Mouse (Mus musculus) macrophage (primary cell): ENCODE measurements around the gene Nrap. TPM values are rescaled to one million over a fixed set of nuclear protein-coding genes. Genes with fewer than 3 reads are reported as not detected.

Experiments
- H3K27ac ChIP-seq: fragments of 350-480 bp; formaldehyde crosslinking; 2 replicates; pipeline ENCODE4 v1.9.0; 2021
- H3K36me3 ChIP-seq: fragments of 350-480 bp; formaldehyde crosslinking; 2 replicates; pipeline ENCODE4 v1.9.0; 2021; ENCODE audit errors: inconsistent target
- H3K4me3 ChIP-seq: fragments of 350-480 bp; formaldehyde crosslinking; 2 replicates; pipeline ENCODE4 v1.9.0; 2021; ENCODE audit errors: inconsistent target
- H3K79me2 ChIP-seq: fragments of 350-480 bp; formaldehyde crosslinking; 2 replicates; pipeline ENCODE4 v1.9.0; 2021; ENCODE audit errors: inconsistent target
- WGBS: methylation state at CpG from one replicate; pipeline ENCODE4 v1.1.7; 2026; ENCODE audit warnings: inconsistent platforms; ENCODE audit not compliant: missing documents; 5-methylcytosine and 5-hydroxymethylcytosine counted together
- polyA plus RNA-seq: library from polyadenylated mRNA; stranded (reverse); fragments of 250-400 nt; gene quantifications from 3 replicates; pipeline ENCODE4 v1.2.4, GENCODE M21; 2018; ENCODE audit warnings: inconsistent platforms

The Nrap gene
- polyA plus RNA-seq, 1 experiment from 2014 or later = 0.87 TPM

- H3K79me2 ChIP-seq = no peaks in the 10 kb centered on the region
- no peaks in the 10 kb centered on the region for H3K36me3 ChIP-seq
- no peak overlapping the region for H3K4me3 ChIP-seq
- no peak overlapping the region for H3K27ac ChIP-seq
- 89% methylated on average over 21 of the region's 21 CpGs for WGBS
Observed at GRCm38 (mm10) chr19:56326243-56326855, 63.5 kb downstream of the Nrap start.

- Histone ChIP-seq H3K4me3 (no peak overlapping the region), H3K27ac (no peak overlapping the region), H3K36me3 (no peaks in the 10 kb centered on the region), H3K79me2 (no peaks in the 10 kb centered on the region)
- 88% methylated on average over 10 of the region's 10 CpGs for WGBS
Observed at GRCm38 (mm10) chr19:56325676-56326075, 64.2 kb downstream of the Nrap start.

GRCm38 (mm10) chr19:56321303-56321920 lies 68.4 kb downstream of the Nrap start:
- Histone ChIP-seq H3K4me3 (no peak overlapping the region), H3K79me2 (no peaks in the 10 kb centered on the region), H3K36me3 (no peaks in the 10 kb centered on the region), H3K27ac (no peak overlapping the region)
- 90% methylated on average over 8 of the region's 12 CpGs for WGBS

DNA sequence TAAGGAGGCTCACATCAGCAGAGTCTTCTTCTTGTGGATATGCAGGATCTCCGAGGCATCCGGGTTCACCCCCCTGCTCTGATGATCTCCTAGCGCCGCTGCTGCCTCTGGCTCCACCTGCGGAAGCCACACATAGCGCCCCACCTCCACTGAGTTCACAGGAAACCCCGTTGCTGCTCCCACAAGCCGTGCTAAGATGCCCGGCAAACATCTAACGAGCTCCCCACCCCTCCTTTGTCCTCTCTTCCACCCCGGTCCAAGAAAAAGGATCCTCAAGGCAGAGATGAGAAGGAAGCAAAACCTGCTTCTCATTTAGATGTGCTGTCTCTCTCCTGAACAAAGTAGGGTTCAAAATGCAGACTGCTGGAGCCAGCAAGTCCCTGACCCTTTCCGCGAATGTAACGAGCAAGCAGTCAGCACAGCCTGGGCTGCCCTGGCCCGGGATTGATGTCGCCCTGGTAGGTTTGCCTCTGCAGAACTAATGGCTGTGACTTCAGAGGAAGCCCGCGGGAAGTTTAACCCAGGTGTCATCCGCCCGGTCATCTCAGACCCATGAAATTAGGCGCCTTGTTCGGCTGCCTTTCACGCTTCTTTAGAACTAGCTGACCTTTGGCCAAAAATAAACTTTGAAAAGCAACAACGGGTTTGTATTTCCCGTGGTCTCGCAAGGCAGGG lies 69.5 kb downstream of the Nrap start:
- H3K36me3 ChIP-seq = no peaks in the 10 kb centered on the region

DNA sequence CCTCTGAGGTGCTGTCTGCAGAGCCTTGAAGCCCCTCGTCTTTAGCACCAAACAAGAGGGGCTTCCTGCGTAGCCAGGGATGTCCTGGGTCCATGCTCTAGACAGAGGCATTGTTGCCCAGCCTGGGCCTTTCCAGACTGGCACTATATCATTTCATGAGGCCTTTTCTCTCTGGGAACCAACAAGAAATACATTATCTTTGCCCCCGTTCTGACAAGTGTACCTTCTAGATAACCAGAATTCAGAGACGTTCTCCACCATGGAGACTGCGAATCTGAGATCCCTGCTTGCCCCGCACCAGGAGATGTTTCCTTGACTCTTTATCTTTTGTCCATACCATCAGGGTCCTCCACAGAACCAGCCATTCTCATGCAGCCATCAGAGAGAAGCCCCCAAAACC lies 70.2 kb downstream of the Nrap start:
- Histone ChIP-seq H3K36me3 (no peaks in the 10 kb centered on the region), H3K79me2 (no peaks in the 10 kb centered on the region), H3K4me3 (no peak overlapping the region), H3K27ac (no peak overlapping the region)
- WGBS = 77% methylated on average over 6 of the region's 6 CpGs

More for the DNA sequence above, 69.5 kb downstream of the Nrap start:
- WGBS = 37% methylated on average over 26 of the region's 26 CpGs
- Histone ChIP-seq H3K27ac (no peak overlapping the region), H3K79me2 (no peaks in the 10 kb centered on the region), H3K4me3 (no peak overlapping the region)

- Histone ChIP-seq H3K36me3 (no peaks in the 10 kb centered on the region), H3K4me3 (no peak overlapping the region), H3K79me2 (no peaks in the 10 kb centered on the region), H3K27ac (no peak overlapping the region)
- 78% methylated on average over 7 of the region's 7 CpGs for WGBS
Observed at GRCm38 (mm10) chr19:56319219-56319618, 70.6 kb downstream of the Nrap start.

DNA sequence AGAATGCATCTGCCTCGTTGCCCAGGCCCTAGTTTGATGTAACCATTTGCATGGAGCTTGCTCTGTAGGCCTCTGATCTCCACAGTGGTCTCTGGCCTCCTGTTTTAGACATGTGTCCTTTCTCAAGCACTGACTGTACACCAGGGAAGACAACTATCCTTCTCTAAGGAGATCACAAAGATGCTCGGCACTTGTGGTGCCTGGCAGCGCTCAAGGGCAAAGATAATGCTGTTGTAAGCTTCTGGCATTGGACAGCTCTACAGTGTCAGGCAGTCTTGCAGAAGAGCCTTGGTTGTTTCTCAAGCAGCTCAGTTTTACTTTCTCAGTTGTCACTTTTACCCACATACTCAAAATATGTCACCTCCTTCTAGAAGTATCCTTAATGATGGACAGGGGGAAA lies 73.3 kb downstream of the Nrap start:
- Histone ChIP-seq H3K27ac (no peak overlapping the region), H3K4me3 (no peak overlapping the region), H3K79me2 (no peaks in the 10 kb centered on the region), H3K36me3 (no peaks in the 10 kb centered on the region)
- 81% methylated on average over 3 of the region's 3 CpGs for WGBS

GRCm38 (mm10) chr19:56300835-56301234 lies 89.0 kb downstream of the Nrap start:
- H3K79me2 ChIP-seq = no peaks in the 10 kb centered on the region
- WGBS = 84% methylated on average over 11 of the region's 11 CpGs

GRCm38 (mm10) chr19:56297264-56297663 lies 92.6 kb downstream of the Nrap start:
- 79% methylated on average over 3 of the region's 3 CpGs for WGBS
- no peaks in the 10 kb centered on the region for H3K79me2 ChIP-seq
- H3K4me3 ChIP-seq = no peak overlapping the region
- H3K27ac ChIP-seq = no peak overlapping the region
- no peaks in the 10 kb centered on the region for H3K36me3 ChIP-seq

More at GRCm38 (mm10) chr19:56300835-56301234, 89.0 kb downstream of the Nrap start:
- no peak overlapping the region for H3K27ac ChIP-seq
- H3K4me3 ChIP-seq = no peak overlapping the region
- H3K36me3 ChIP-seq = no peaks in the 10 kb centered on the region

DNA sequence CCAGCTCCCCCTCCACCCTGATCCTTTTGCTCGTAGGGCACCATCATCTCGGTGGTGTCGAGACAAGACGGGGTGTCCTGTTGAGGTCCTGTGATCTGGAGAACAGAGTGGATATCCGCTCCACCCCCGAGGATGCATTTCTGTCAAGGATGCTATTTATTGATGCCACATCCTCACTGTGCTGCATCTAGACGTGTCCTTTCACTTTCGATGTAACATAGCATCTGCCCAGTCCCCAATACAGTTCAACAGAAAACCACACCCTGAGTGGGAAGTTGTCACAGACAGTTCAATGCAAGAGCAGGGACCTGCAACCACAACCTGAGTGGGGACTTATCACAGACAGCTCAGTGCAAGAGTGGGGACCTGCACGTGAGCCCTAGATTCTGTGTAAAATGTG lies 93.2 kb downstream of the Nrap start:
- no peak overlapping the region for H3K27ac ChIP-seq
- no peaks in the 10 kb centered on the region for H3K36me3 ChIP-seq
- 60% methylated on average over 9 of the region's 9 CpGs for whole genome bisulfite sequencing
- H3K79me2 ChIP-seq = no peaks in the 10 kb centered on the region
- H3K4me3 ChIP-seq = no peak overlapping the region

GRCm38 (mm10) chr19:56294654-56295399 lies 95.0 kb downstream of the Nrap start:
- Histone ChIP-seq H3K79me2 (no peaks in the 10 kb centered on the region), H3K27ac (no peak overlapping the region), H3K4me3 (no peak overlapping the region), H3K36me3 (no peaks in the 10 kb centered on the region)
- 61% methylated on average over 7 of the region's 7 CpGs for WGBS

DNA sequence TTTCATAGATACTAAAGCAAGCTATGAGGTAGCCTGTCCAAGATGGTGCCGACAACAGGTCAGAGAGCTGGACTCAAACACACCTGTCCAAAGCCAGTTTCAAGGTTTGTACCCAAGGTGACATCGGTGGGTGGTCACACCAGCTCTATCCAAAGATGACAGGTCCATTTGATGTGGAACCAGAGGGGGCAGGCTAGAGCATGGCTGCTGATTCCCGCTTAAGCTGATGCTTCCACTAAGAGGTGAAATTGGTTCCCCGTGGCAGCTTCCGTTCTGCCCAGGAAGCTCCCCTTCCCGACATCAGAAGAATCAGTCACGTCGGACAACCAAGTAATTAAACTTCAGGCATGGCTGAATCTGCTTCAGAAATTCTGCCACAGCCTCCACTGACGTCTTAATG lies 97.5 kb downstream of the Nrap start:
- H3K27ac ChIP-seq = no peak overlapping the region
- WGBS = 86% methylated on average over 9 of the region's 9 CpGs
- H3K4me3 ChIP-seq = no peak overlapping the region
- no peaks in the 10 kb centered on the region for H3K79me2 ChIP-seq
- no peaks in the 10 kb centered on the region for H3K36me3 ChIP-seq

- H3K4me3 ChIP-seq = no peak overlapping the region
- H3K27ac ChIP-seq = no peak overlapping the region
- 33% methylated on average over 6 of the region's 6 CpGs for WGBS
- no peaks in the 10 kb centered on the region for H3K36me3 ChIP-seq
- no peaks in the 10 kb centered on the region for H3K79me2 ChIP-seq
Observed at GRCm38 (mm10) chr19:56291898-56292297, 97.9 kb downstream of the Nrap start.

GRCm38 (mm10) chr19:56289642-56290041 lies 100.2 kb downstream of the Nrap start:
- Histone ChIP-seq H3K36me3 (no peaks in the 10 kb centered on the region), H3K4me3 (no peak overlapping the region), H3K79me2 (no peaks in the 10 kb centered on the region), H3K27ac (no peak overlapping the region)
- 95% methylated on average over 8 of the region's 8 CpGs for WGBS

- Histone ChIP-seq H3K79me2 (no peaks in the 10 kb centered on the region), H3K36me3 (no peaks in the 10 kb centered on the region), H3K4me3 (no peak overlapping the region), H3K27ac (no peak overlapping the region)
- WGBS = 92% methylated on average over 3 of the region's 4 CpGs
Observed at GRCm38 (mm10) chr19:56288436-56288835, 101.4 kb downstream of the Nrap start.
